Mouse (Mus musculus) liver, adult 2 months (tissue): Measurements from ENCODE around the gene Pus10. TPM values are rescaled to one million over a fixed set of nuclear protein-coding genes. Genes with fewer than 3 reads are reported as not detected.

Experiments used
- DNase-seq: peaks from one replicate; pipeline ENCODE4 v3.0.0-alpha.2; 2011; ENCODE audit warnings: low read depth, low spot score; ENCODE audit errors: extremely low read depth
- H3K27ac ChIP-seq: fragments of 200-500 bp; replicated peaks from 2 replicates; pipeline ENCODE4 v1.5.1; 2012; ENCODE audit warnings: low read depth, mild to moderate bottlenecking, control low read depth, inconsistent platforms, low read length; ENCODE audit not compliant: insufficient read depth
- H3K27me3 ChIP-seq: fragments of 200-500 bp; 2 replicates; pipeline ENCODE4 v1.6.1; 2012; ENCODE audit warnings: mild to moderate bottlenecking, moderate library complexity, low read length, inconsistent platforms; ENCODE audit not compliant: control insufficient read depth, insufficient read depth
- H3K36me3 ChIP-seq: fragments of 200-500 bp; 2 replicates; pipeline ENCODE4 v1.6.1; 2012; ENCODE audit warnings: low read length, inconsistent platforms; ENCODE audit not compliant: control insufficient read depth, insufficient read depth
- H3K4me1 ChIP-seq: fragments of 200-500 bp; 2 replicates; pipeline ENCODE4 v1.6.1; 2011; ENCODE audit warnings: low read length; ENCODE audit not compliant: control insufficient read depth, insufficient read depth
- H3K4me3 ChIP-seq: fragments of 200-500 bp; 2 replicates; pipeline ENCODE4 v1.5.1; 2011; ENCODE audit warnings: low read depth, mild to moderate bottlenecking, control low read depth, low read length, moderate library complexity; ENCODE audit not compliant: insufficient read depth
- H3K79me2 ChIP-seq: fragments of 200-500 bp; 2 replicates; pipeline ENCODE4 v1.6.1; 2012; ENCODE audit warnings: inconsistent platforms, mild to moderate bottlenecking, low read length, moderate library complexity; ENCODE audit not compliant: control insufficient read depth, insufficient read depth
- H3K9ac ChIP-seq: fragments of 200-500 bp; 2 replicates; pipeline ENCODE4 v1.6.1; 2012; ENCODE audit warnings: low read depth, mild to moderate bottlenecking, control low read depth, inconsistent platforms, low read length
- CTCF ChIP-seq: fragments of 200-500 bp; IDR thresholded peaks from 2 replicates; pipeline ENCODE4 v1.5.1; 2011; ENCODE audit warnings: low read depth, low read length, control low read depth
- POLR2A ChIP-seq: fragments of 200-500 bp; IDR thresholded peaks from 2 replicates; pipeline ENCODE4 v1.6.1; 2011; ENCODE audit warnings: low read length, control low read depth; ENCODE audit not compliant: insufficient read depth; ENCODE audit errors: extremely low read depth
- whole genome bisulfite sequencing: fragments of 180-500 bp; shearing (Covaris S2); methylation state at CpG from one replicate; pipeline ENCODE4 v1.1.7; 2018; 5-methylcytosine and 5-hydroxymethylcytosine counted together
- polyA plus RNA-seq: library from polyadenylated mRNA; depleted of rRNA; stranded (reverse); fragments of >200 nt; gene quantifications from 2 replicates; pipeline ENCODE4 v1.2.3, GENCODE M21; 2012
- total RNA-seq: library from RNA; depleted of rRNA; stranded (reverse); fragments of >200 nt; gene quantifications from 2 replicates; pipeline ENCODE4 v1.2.3, GENCODE M21; 2014

Gene Pus10
- total and polyA plus RNA-seq, 2 experiments = 1.7 to 21.6 TPM

- Histone ChIP-seq H3K4me3 (no peak overlapping the region), H3K27me3 (no peaks in the 10 kb centered on the region), H3K27ac (no peak overlapping the region), H3K36me3 (peaks cover 22% of the 10 kb centered on the region), H3K79me2 (no peaks in the 10 kb centered on the region; the same call in 1 of the 2 replicates), H3K9ac (no peak overlapping the region), H3K4me1 (no peaks in the 10 kb centered on the region)
- WGBS = 92% methylated on average over 5 of the region's 5 CpGs
- TF ChIP-seq POLR2A = no peak
- no peak for TF ChIP-seq CTCF
- DNase-seq = no peak
Measured at GRCm38 (mm10) chr11:23682561-23682960, 17.1 kb downstream of the Pus10 start.

GRCm38 (mm10) chr11:23686671-23687070, 21.2 kb downstream of the Pus10 start:
- 88% methylated on average over 5 of the region's 5 CpGs for WGBS
- peaks cover 15% of the 10 kb centered on the region for H3K36me3 ChIP-seq
- no peaks in the 10 kb centered on the region; the same call in 1 of the 2 replicates for H3K79me2 ChIP-seq
- no peak for DNase-seq
- no peaks in the 10 kb centered on the region for H3K4me1 ChIP-seq
- TF ChIP-seq CTCF (no peak), POLR2A (no peak)
- H3K27ac ChIP-seq = no peak overlapping the region
- H3K27me3 ChIP-seq = no peaks in the 10 kb centered on the region
- H3K4me3 ChIP-seq = no peak overlapping the region
- no peak overlapping the region for H3K9ac ChIP-seq

GRCm38 (mm10) chr11:23688060-23688459, 22.6 kb downstream of the Pus10 start:
- Histone ChIP-seq H3K27ac (no peak overlapping the region), H3K4me3 (no peak overlapping the region), H3K79me2 (no peaks in the 10 kb centered on the region; the same call in 1 of the 2 replicates), H3K9ac (no peak overlapping the region), H3K4me1 (peaks cover 3% of the 10 kb centered on the region; the same call in 1 of the 2 replicates), H3K36me3 (peaks cover 7% of the 10 kb centered on the region), H3K27me3 (no peaks in the 10 kb centered on the region)
- 89% methylated on average over 1 of the region's 1 CpGs for WGBS
- DNase-seq = no peak
- TF ChIP-seq CTCF (no peak), POLR2A (no peak)

- Histone ChIP-seq H3K9ac (no peak overlapping the region), H3K79me2 (no peaks in the 10 kb centered on the region; the same call in 1 of the 2 replicates), H3K4me3 (no peak overlapping the region), H3K4me1 (peaks cover 5% of the 10 kb centered on the region; the same call in 1 of the 2 replicates), H3K36me3 (no peaks in the 10 kb centered on the region), H3K27me3 (no peaks in the 10 kb centered on the region), H3K27ac (no peak overlapping the region)
- 38% methylated on average over 2 of the region's 2 CpGs for WGBS
- no peak for TF ChIP-seq CTCF
- TF ChIP-seq POLR2A = no peak
- peak; percentile 92 for DNase-seq
Measured at GRCm38 (mm10) chr11:23693286-23693685, 27.8 kb downstream of the Pus10 start.

- H3K27me3 ChIP-seq = no peaks in the 10 kb centered on the region
- H3K4me1 ChIP-seq = peaks cover 7% of the 10 kb centered on the region; the same call in 1 of the 2 replicates
- peak; percentile 37 for DNase-seq
- H3K4me3 ChIP-seq = no peak overlapping the region
- no peaks in the 10 kb centered on the region; the same call in 1 of the 2 replicates for H3K79me2 ChIP-seq
- H3K36me3 ChIP-seq = no peaks in the 10 kb centered on the region; the same call in 1 of the 2 replicates
- no peak overlapping the region for H3K9ac ChIP-seq
- TF ChIP-seq CTCF = no peak
- TF ChIP-seq POLR2A = no peak
- no peak overlapping the region for H3K27ac ChIP-seq
Measured at GRCm38 (mm10) chr11:23695847-23696246, 30.4 kb downstream of the Pus10 start.

- Histone ChIP-seq H3K79me2 (no peaks in the 10 kb centered on the region), H3K27me3 (no peaks in the 10 kb centered on the region), H3K27ac (no peak overlapping the region; the same call in 1 of the 2 replicates), H3K9ac (no peak overlapping the region), H3K4me1 (peaks cover 5% of the 10 kb centered on the region; the same call in 1 of the 2 replicates), H3K4me3 (no peak overlapping the region), H3K36me3 (peaks cover 2% of the 10 kb centered on the region; the same call in 1 of the 2 replicates)
- peak; percentile 66 for DNase-seq
- whole genome bisulfite sequencing = 42% methylated on average over 2 of the region's 2 CpGs
- TF ChIP-seq POLR2A (no peak), CTCF (no peak)
Measured at GRCm38 (mm10) chr11:23698526-23698925, 33.1 kb downstream of the Pus10 start.
